Mouse (Mus musculus) liver, adult 2 months (tissue): ENCODE data around the gene Cmtm1.
A peak's percentile ranks its signal among the peaks of the same experiment; 100 is the strongest.

ENCODE experiments used
- CTCF ChIP-seq: fragments of 200-500 bp; IDR thresholded peaks from 2 replicates; pipeline ENCODE4 v1.5.1; 2011; ENCODE audit warnings: low read depth, low read length, control low read depth
- POLR2A ChIP-seq: fragments of 200-500 bp; IDR thresholded peaks from 2 replicates; pipeline ENCODE4 v1.6.1; 2011; ENCODE audit warnings: low read length, control low read depth; ENCODE audit not compliant: insufficient read depth; ENCODE audit errors: extremely low read depth

GRCm38 (mm10) chr8:104250439-104251367, 59.2 kb downstream of the Cmtm1 start, which contains the start of gene Cklf:
- TF ChIP-seq POLR2A (peak; percentile 34; the same call in 1 of the 2 replicates), CTCF (peak; percentile 19; the same call in 1 of the 2 replicates)
